Mouse (Mus musculus) MEL (cell line): ENCODE measurements at regions not wholly inside any gene's neighbourhood (a gene's known extent, or its start where the extent isn't known, plus 50 kb on each side); places are given as distances from the start of the nearest gene placed in this dataset.

ENCODE experiments used
- DNase-seq: peaks from one replicate; pipeline ENCODE4 v3.0.0; 2011; ENCODE audit warnings: low read depth, low spot score
- H3K27ac ChIP-seq: 2 replicates; pipeline ENCODE4 v1.5.1; 2012; ENCODE audit warnings: low read depth, mild to moderate bottlenecking, control low read depth, low read length, moderate library complexity; ENCODE audit not compliant: control insufficient read depth
- H3K27me3 ChIP-seq, 2 experiments: fragments of 150-350 bp in 1 of 2; sonication (generic) in 1 of 2; 2 replicates each; pipeline ENCODE4 v1.6.1; 2012; ENCODE audit warnings: low read length in 2 of 2, mild to moderate bottlenecking in 2 of 2, improper control_type of control experiment in 1 of 2, moderate library complexity in 1 of 2; ENCODE audit not compliant: insufficient read depth in 2 of 2, control insufficient read depth in 1 of 2
- H3K36me3 ChIP-seq, 2 experiments: 2 replicates each; pipeline ENCODE4 v1.6.1; 2012 to 2014; ENCODE audit warnings: low read length in 2 of 2, improper control_type of control experiment in 1 of 2, inconsistent platforms in 1 of 2, mild to moderate bottlenecking in 1 of 2; ENCODE audit not compliant: insufficient read depth in 2 of 2, control insufficient read depth in 1 of 2
- H3K4me1 ChIP-seq, 2 experiments: fragments of 150-350 bp in 1 of 2; sonication (generic) in 1 of 2; 2 replicates each; pipeline ENCODE4 v1.6.1; 2012; ENCODE audit warnings: low read length in 2 of 2, improper control_type of control experiment in 1 of 2, mild to moderate bottlenecking in 1 of 2; ENCODE audit not compliant: insufficient read depth in 2 of 2, control insufficient read depth in 1 of 2
- H3K4me3 ChIP-seq, 2 experiments: fragments of 150-350 bp in 1 of 2; sonication (generic) in 1 of 2; 2 replicates each; pipeline ENCODE4 v1.5.1; 2012; ENCODE audit warnings: low read depth in 2 of 2, low read length in 2 of 2, mild to moderate bottlenecking in 2 of 2, moderate library complexity in 2 of 2, control low read depth in 1 of 2, improper control_type of control experiment in 1 of 2; ENCODE audit not compliant: control insufficient read depth in 1 of 2, insufficient read depth in 1 of 2
- H3K79me2 ChIP-seq: 2 replicates; pipeline ENCODE4 v1.6.1; 2012; ENCODE audit warnings: mild to moderate bottlenecking, low read length, moderate library complexity; ENCODE audit not compliant: control insufficient read depth, poor library complexity, insufficient read depth
- H3K9ac ChIP-seq: 2 replicates; pipeline ENCODE4 v1.6.1; 2012; ENCODE audit warnings: low read depth, mild to moderate bottlenecking, control low read depth, low read length, moderate library complexity; ENCODE audit not compliant: control insufficient read depth, poor library complexity, severe bottlenecking
- H3K9me3 ChIP-seq: fragments of 150-350 bp; sonication (generic); replicated peaks from 2 replicates; pipeline ENCODE4 v1.6.1; 2012; ENCODE audit warnings: mild to moderate bottlenecking, low read length, improper control_type of control experiment, moderate library complexity; ENCODE audit not compliant: insufficient read depth
- BHLHE40 ChIP-seq: IDR thresholded peaks from 2 replicates; pipeline ENCODE4 v1.6.1; 2012; ENCODE audit warnings: low read depth, mild to moderate bottlenecking, inconsistent platforms, low read length, improper control_type of control experiment, borderline replicate concordance
- CHD1 ChIP-seq: IDR thresholded peaks from 2 replicates; pipeline ENCODE4 v1.6.1; 2012; ENCODE audit warnings: low read depth, mild to moderate bottlenecking, inconsistent platforms, low read length, improper control_type of control experiment
- CHD2 ChIP-seq: IDR thresholded peaks from 2 replicates; pipeline ENCODE4 v1.6.1; 2011; ENCODE audit warnings: low read length, improper control_type of control experiment
- CTCF ChIP-seq, 3 experiments: IDR thresholded peaks in 2 of 3; conservative IDR thresholded peaks in 1 of 3; 2 replicates each; pipeline ENCODE4 v1.5.1; 2011 to 2012; ENCODE audit warnings: low read length in 3 of 3, low read depth in 2 of 3, mild to moderate bottlenecking in 2 of 3, improper control_type of control experiment in 1 of 3, inconsistent platforms in 1 of 3, mixed read lengths in 1 of 3, moderate library complexity in 1 of 3; ENCODE audit not compliant: control insufficient read depth in 1 of 3, insufficient read depth in 1 of 3, poor library complexity in 1 of 3, severe bottlenecking in 1 of 3
- ELF1 ChIP-seq: IDR thresholded peaks from 2 replicates; pipeline ENCODE4 v1.6.1; 2014; ENCODE audit warnings: low read depth, mild to moderate bottlenecking, inconsistent platforms, low read length, improper control_type of control experiment, moderate library complexity
- GABPA ChIP-seq: IDR thresholded peaks from 2 replicates; pipeline ENCODE4 v1.6.1; 2012; ENCODE audit warnings: low read depth, mild to moderate bottlenecking, inconsistent platforms, low read length, improper control_type of control experiment, moderate library complexity
- GATA1 ChIP-seq: IDR thresholded peaks from 2 replicates; pipeline ENCODE4 v1.6.1; 2011; ENCODE audit warnings: low read depth, low read length, improper control_type of control experiment
- HCFC1 ChIP-seq: IDR thresholded peaks from 2 replicates; pipeline ENCODE4 v1.6.1; 2012; ENCODE audit warnings: low read depth, mild to moderate bottlenecking, inconsistent platforms, low read length, improper control_type of control experiment, moderate library complexity
- JUND ChIP-seq: IDR thresholded peaks from 2 replicates; pipeline ENCODE4 v1.6.1; 2011; ENCODE audit warnings: low read depth, mild to moderate bottlenecking, improper control_type of control experiment, low read length
- MAX ChIP-seq: IDR thresholded peaks from 2 replicates; pipeline ENCODE4 v1.6.1; 2011; ENCODE audit warnings: low read length, improper control_type of control experiment
- MAZ ChIP-seq: IDR thresholded peaks from 2 replicates; pipeline ENCODE4 v1.6.1; 2012; ENCODE audit warnings: low read depth, mild to moderate bottlenecking, inconsistent platforms, low read length, improper control_type of control experiment
- POLR2AphosphoS2 ChIP-seq: IDR thresholded peaks from 2 replicates; pipeline ENCODE4 v1.6.1; 2011; ENCODE audit warnings: low read length, improper control_type of control experiment
- RAD21 ChIP-seq: IDR thresholded peaks from 2 replicates; pipeline ENCODE4 v1.6.1; 2011; ENCODE audit warnings: mild to moderate bottlenecking, low read depth, low read length, improper control_type of control experiment
- RCOR1 ChIP-seq: IDR thresholded peaks from 2 replicates; pipeline ENCODE4 v1.6.1; 2012; ENCODE audit warnings: low read depth, mild to moderate bottlenecking, inconsistent platforms, low read length, improper control_type of control experiment
- SMC3 ChIP-seq: IDR thresholded peaks from 2 replicates; pipeline ENCODE4 v1.6.1; 2011; ENCODE audit warnings: low read depth, low read length, improper control_type of control experiment
- TAL1 ChIP-seq: IDR thresholded peaks from 2 replicates; pipeline ENCODE4 v1.6.1; 2012; ENCODE audit warnings: mild to moderate bottlenecking, inconsistent platforms, low read length, moderate library complexity, mixed read lengths
- TCF12 ChIP-seq: IDR thresholded peaks from 2 replicates; pipeline ENCODE4 v1.6.1; 2014; ENCODE audit warnings: low read depth, mild to moderate bottlenecking, inconsistent platforms, low read length, improper control_type of control experiment, moderate library complexity
- UBTF ChIP-seq: IDR thresholded peaks from 2 replicates; pipeline ENCODE4 v1.6.1; 2012; ENCODE audit warnings: low read depth, mild to moderate bottlenecking, inconsistent platforms, low read length, improper control_type of control experiment, moderate library complexity, borderline replicate concordance; ENCODE audit not compliant: insufficient read depth
- USF2 ChIP-seq, 2 experiments: IDR thresholded peaks; 2 replicates each; pipeline ENCODE4 v1.6.1; 2011 to 2012; ENCODE audit warnings: improper control_type of control experiment in 2 of 2, low read length in 2 of 2, borderline replicate concordance in 1 of 2, inconsistent platforms in 1 of 2, low read depth in 1 of 2, mild to moderate bottlenecking in 1 of 2; ENCODE audit not compliant: insufficient read depth in 1 of 2
- ZC3H11A ChIP-seq: IDR thresholded peaks from 2 replicates; pipeline ENCODE4 v1.6.1; 2012; ENCODE audit warnings: low read depth, mild to moderate bottlenecking, inconsistent platforms, low read length, improper control_type of control experiment

DNA sequence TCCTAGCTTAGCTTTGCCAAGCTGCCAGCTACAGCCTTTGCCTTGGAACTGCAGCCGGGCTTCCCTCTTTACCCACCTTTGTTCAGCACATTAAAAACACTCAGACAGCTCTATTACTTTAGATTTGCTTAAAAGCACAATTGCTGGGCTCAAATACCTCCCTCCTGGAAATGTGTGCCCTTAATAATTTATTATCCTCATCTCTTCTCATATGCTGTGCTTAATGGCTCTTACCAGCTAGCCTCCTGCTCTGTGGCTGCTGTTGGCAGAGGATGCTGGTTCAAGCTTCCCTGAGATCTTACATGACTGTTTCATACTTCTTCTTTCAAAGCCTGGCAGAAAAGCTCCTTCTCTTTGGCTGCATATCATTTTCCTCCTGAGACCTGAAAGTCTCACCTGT, 378.1 kb upstream of the Cdh19 start:
- H3K4me1 ChIP-seq = no peaks in the 10 kb centered on the region
- H3K36me3 ChIP-seq = no peaks in the 10 kb centered on the region
- TF ChIP-seq CTCF (IDR thresholded peaks at IDR 0.05 in 2 of 3, conservative IDR thresholded peaks at IDR 0.05 in 1 of 3; ENCODE audit: control insufficient read depth in 1 of 3, insufficient read depth in 1 of 3, low read depth in 2 of 3, low read length in 3 of 3, poor library complexity in 1 of 3, severe bottlenecking in 1 of 3) = no peak
- TF ChIP-seq HCFC1 = no peak
- no peak for TF ChIP-seq CHD1
- no peak for TF ChIP-seq SMC3
- no peak for TF ChIP-seq CHD2
- TF ChIP-seq MAZ = no peak
- no peak for TF ChIP-seq ZC3H11A
- no peak for TF ChIP-seq TCF12
- TF ChIP-seq ELF1 = no peak
- H3K9ac ChIP-seq = no peak overlapping the region
- no peak for DNase-seq
- no peak overlapping the region for H3K4me3 ChIP-seq
- H3K79me2 ChIP-seq = no peaks in the 10 kb centered on the region
- no peaks in the 10 kb centered on the region for H3K27me3 ChIP-seq
- H3K9me3 ChIP-seq = 0 out of 2 replicates have a peak, but pooled peaks cover 2% of the 10 kb centered on the region
- H3K27ac ChIP-seq = no peak overlapping the region

DNA sequence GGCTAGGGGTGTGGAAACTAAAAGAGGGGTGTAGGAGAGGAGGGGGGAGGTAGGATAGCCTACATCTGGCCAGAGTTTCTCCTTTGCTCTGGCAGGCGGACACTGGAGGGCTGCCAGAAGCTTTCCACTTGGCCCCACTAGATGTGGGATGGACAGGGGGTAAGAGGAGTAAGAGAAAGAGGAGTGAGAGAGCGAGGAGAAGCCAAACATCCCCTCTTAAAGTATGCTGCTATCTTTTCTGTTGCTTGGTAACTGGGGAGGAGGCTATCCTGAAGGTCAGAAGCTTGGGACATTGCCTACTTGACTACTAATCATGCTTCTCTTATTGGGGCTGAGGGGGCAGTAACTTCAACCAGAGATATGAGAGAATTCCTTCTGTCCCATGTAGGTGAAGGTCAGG, 360.5 kb upstream of the Cdh19 start:
- H3K4me3 ChIP-seq = no peak overlapping the region
- H3K27me3 ChIP-seq = no peaks in the 10 kb centered on the region
- H3K4me1 ChIP-seq = no peaks in the 10 kb centered on the region
- H3K9ac ChIP-seq = no peak overlapping the region
- H3K9me3 ChIP-seq = no peaks in the 10 kb centered on the region
- H3K79me2 ChIP-seq = no peaks in the 10 kb centered on the region
- TF ChIP-seq CTCF (IDR thresholded peaks at IDR 0.05 in 2 of 3, conservative IDR thresholded peaks at IDR 0.05 in 1 of 3; ENCODE audit: control insufficient read depth in 1 of 3, insufficient read depth in 1 of 3, low read depth in 2 of 3, low read length in 3 of 3, poor library complexity in 1 of 3, severe bottlenecking in 1 of 3) (no peak), RCOR1 (no peak)
- H3K36me3 ChIP-seq = no peaks in the 10 kb centered on the region
- no peak overlapping the region for H3K27ac ChIP-seq
- no peak for DNase-seq

DNA sequence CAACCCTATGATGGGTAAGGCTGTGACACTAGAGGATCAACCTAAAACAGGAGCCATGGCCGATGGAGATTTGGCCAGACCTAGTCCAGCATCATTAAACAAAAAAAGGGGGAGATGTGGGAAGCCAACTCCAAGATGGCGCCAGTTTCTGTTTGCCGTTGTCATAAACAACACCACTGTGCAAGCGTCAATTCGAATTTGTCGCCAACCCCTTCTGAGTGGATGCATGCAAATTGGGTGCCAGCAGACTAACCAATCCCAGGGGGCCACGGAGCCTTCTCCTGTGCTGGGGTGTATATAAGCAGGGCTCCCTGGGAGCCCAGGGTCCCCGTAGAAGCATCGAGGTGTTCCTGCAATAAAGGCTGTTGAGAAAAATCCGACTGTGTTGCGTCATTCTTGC, 324.9 kb upstream of the Cdh19 start:
- no peaks in the 10 kb centered on the region for H3K9me3 ChIP-seq
- H3K4me3 ChIP-seq = no peak overlapping the region
- no peaks in the 10 kb centered on the region for H3K36me3 ChIP-seq
- H3K27me3 ChIP-seq = no peaks in the 10 kb centered on the region
- no peak for DNase-seq
- H3K79me2 ChIP-seq = no peaks in the 10 kb centered on the region
- H3K27ac ChIP-seq = no peak overlapping the region
- H3K4me1 ChIP-seq = no peaks in the 10 kb centered on the region
- no peak overlapping the region for H3K9ac ChIP-seq
- no peak for TF ChIP-seq HCFC1
- no peak for TF ChIP-seq TAL1
- TF ChIP-seq GATA1 = no peak
- TF ChIP-seq POLR2AphosphoS2 = no peak
- no peak for TF ChIP-seq UBTF
- no peak for TF ChIP-seq MAX
- TF ChIP-seq BHLHE40 = no peak
- no peak for TF ChIP-seq GABPA
- no peak for TF ChIP-seq JUND
- TF ChIP-seq RCOR1 = no peak
- TF ChIP-seq RAD21 = no peak
- no peak for TF ChIP-seq USF2 (IDR thresholded peaks at IDR 0.05; ENCODE audit: borderline replicate concordance in 1 of 2, insufficient read depth in 1 of 2, low read depth in 1 of 2, low read length in 2 of 2)
